Mouse (Mus musculus) naive thymus-derived CD4-positive, alpha-beta T cell, adult 2 months (primary cell): ENCODE measurements around the gene Clcn1.

Experiments used
- DNase-seq: peaks from one replicate; pipeline ENCODE4 v3.0.0-alpha.2; 2011; ENCODE audit warnings: low read depth

The Clcn1 gene

DNA sequence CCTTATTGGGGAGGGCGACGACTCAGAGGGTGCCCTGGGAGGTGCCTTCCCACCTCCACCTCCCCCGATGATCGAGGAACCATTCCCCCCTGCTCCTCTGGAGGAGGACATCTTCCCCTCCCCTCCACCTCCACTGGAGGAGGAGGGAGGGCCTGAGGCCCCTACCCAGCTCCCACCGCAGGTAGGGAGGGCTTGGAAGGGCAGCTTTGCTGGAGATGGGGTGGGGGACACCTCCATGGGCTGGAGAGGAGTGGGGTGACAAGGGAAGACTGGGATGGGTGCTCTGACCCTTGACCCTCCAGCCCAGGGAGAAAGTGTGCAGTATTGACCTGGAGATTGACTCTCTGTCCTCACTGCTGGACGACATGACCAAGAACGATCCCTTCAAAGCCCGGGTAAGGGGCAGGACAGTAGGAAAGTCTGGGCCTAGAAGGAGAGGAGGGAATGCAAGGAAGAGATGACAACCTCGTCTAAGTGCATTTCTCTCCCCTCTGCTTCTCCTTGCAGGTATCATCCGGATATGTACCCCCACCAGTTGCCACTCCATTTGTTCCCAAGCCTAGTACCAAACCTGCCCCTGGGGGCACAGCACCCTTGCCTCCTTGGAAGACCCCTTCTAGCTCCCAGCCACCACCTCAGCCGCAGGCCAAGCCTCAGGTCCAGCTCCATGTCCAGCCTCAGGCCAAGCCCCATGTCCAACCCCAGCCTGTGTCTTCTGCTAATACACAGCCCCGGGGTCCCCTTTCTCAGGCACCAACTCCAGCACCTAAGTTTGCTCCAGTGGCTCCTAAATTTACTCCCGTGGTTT is 64.7 kb downstream of the Clcn1 start:
- DNase-seq, result no peak

DNA sequence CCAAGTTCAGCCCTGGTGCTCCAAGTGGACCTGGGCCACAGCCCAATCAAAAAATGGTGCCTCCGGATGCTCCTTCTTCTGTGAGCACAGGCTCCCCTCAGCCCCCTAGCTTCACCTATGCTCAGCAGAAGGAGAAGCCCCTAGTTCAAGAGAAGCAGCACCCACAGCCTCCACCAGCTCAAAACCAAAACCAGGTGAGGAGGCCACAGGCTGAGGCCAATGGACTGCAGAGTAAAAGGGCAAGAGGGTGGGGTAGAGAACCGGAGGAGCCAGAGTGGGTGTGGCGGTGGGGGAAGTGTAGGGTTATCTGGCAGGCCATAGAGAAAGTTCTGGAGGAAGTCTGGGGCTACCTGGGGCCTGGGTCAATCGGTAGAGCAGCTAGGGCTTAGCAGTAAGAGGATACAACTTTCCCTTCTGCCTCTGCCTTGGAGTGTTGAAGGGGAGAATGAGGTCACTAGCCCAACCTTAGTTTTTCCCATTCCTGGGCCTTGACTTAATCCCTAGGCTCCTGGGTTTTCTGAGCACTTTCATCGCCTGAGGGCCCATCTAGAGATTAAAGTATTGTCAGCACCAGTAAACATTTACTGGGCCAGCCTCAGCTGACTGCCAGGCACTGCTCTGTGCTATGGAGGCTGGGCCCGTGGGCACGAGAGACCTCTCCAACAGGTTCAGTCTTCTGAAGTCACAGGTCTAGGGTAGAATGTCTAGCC is 65.4 kb downstream of the Clcn1 start:
- no peak for DNase-seq

GRCm38 (mm10) chr6:42352486-42352846 is 66.0 kb downstream of the Clcn1 start:
- no peak for DNase-seq

- DNase-seq, result no peak
These were observed 66.7 kb downstream of the Clcn1 start for GRCm38 (mm10) chr6:42353180-42353579.

GRCm38 (mm10) chr6:42354076-42355019 is 67.9 kb downstream of the Clcn1 start:
- no peak for DNase-seq

- no peak for DNase-seq
These were observed 68.9 kb downstream of the Clcn1 start for GRCm38 (mm10) chr6:42355366-42355765.

- no peak for DNase-seq
These were observed 69.5 kb downstream of the Clcn1 start for GRCm38 (mm10) chr6:42355794-42356600.

GRCm38 (mm10) chr6:42356913-42357312 is 70.4 kb downstream of the Clcn1 start:
- DNase-seq, result no peak

DNA sequence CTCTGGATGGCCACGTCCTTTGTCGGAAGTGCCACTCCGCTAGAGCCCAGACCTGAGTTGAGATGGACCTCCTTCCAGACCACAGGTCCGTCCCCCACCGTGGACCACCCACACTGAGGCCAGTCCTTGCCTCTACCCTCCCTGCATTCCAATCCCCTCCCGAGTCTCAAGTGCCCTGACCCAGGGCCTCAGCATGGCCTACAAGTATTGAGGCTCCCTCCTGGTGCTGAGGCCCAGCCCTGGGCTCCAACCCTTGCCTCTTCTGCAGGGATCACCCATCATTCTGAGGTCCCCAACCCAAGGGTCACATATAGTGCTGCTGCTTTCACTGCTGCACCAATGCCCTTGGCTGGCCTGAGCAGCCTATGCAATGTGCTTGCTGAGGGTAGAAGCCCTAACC is 71.4 kb downstream of the Clcn1 start:
- DNase-seq, result no peak

DNA sequence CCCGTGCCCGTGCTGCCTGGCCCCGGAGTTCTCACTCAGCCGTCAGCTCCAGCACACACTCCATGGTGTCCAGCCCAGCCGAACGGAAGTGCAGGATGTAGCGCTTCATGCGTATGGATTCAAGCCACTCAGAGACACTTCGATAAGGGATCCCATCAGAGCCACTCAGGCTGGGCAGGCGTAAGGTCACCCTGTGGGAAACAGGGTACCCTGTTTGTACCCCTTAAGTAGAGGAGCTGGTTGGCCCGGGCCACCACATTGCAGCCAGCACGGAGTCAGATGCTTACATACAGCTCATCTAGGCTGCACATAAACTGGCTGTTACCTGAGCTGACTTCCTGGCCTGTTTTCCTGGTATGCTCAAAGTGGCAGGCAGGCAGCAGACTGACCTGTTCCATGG is 72.4 kb downstream of the Clcn1 start:
- no peak for DNase-seq

DNA sequence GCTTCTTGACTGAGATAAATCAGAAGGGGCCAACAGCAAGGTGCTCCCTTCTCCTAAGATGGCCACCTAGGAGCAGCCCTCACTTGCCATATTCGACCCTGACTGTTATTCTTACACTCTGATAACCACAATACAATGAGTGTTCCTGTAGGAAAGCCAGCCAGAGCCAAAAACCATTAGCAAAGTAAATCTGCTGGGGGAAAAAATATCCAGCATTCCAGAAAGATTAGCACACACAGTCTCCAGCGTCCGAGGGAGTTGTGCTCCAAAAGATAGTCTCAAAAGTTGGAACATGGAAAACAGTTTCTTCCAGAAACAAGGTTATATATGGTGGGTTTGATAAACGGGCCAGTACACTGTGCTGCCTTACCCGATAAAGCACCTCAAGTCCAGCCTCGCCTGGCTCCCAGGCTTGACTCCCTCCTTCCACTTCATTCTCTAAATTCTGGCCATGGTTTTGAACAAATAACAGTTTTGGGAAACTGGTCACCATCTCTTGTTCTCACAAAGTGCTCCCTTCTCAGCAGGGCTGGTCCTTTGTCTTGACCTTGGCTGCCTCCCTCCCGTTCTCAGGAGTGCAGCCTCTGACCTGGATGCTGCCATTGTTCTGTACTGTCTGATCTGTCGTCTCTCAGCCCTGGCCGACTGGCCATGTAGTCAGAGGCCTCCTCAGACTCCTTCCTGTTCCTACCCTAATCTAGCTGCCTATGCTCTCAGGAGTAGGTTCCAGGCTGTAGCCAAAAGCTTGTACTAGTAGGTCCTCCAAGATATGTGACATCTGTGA is 73.1 kb downstream of the Clcn1 start:
- DNase-seq, result no peak

DNA sequence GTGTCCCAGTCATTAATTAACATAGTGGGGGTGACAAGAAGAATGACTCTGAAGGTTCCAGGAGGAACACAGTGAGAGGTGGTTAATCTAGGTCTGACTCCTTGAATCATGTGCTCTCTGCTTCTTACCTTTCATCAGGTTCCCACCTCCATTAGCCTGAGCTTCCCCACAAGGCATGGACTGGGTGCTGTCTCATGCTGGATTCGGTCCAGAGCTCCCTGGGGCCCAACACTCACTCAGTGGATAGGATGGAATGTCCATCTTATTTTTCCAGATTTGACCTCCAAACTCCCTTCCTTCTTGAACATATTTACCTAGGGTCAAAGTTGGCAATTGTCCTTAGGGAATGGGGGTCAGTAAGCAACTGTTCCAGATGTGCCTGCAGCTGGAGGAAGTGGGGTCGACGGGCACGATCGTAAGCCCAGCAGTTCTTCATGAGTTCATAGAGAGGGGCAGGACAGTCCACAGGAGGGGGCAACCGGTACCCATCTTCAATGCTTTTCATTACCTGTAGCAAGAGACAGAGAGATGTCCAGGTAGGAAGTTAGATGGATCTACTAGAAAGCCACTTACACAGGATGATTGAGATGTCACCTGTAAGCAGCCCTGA is 73.9 kb downstream of the Clcn1 start:
- no peak for DNase-seq

GRCm38 (mm10) chr6:42361041-42361895 is 74.8 kb downstream of the Clcn1 start:
- DNase-seq, result no peak

- DNase-seq, result no peak
These were observed 75.6 kb downstream of the Clcn1 start for GRCm38 (mm10) chr6:42362074-42362473.

DNA sequence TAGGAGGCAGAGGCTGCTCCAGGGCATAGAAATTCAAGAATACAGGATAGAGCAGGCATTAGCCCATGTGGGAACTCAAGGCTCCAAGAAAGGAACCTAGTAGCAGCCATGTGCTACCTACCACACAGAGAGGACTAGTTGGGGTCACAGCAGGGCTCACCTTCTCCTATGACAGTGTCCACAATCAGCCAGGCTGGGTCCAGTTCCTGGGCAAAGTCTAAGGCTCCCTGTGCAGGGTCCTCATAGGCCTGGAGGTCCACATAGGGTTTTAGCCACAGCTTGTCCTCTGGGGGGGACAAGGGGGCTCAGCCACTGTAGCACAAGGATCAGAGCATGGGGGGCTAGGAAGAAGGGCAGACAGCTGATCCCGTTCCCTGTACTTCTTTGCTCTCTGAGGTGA is 76.0 kb downstream of the Clcn1 start:
- DNase-seq, result no peak

- no peak for DNase-seq
These were observed 76.5 kb downstream of the Clcn1 start for GRCm38 (mm10) chr6:42362974-42363373.

GRCm38 (mm10) chr6:42364066-42364465 is 77.6 kb downstream of the Clcn1 start:
- DNase-seq, result no peak

- no peak for DNase-seq
These were observed 78.1 kb downstream of the Clcn1 start for GRCm38 (mm10) chr6:42364607-42365006.

GRCm38 (mm10) chr6:42365215-42365614 is 78.7 kb downstream of the Clcn1 start:
- DNase-seq, result no peak
